Mouse (Mus musculus) MEL (cell line): ENCODE results near the gene Hes1.

ENCODE experiments used
- CTCF ChIP-seq, 3 experiments: IDR thresholded peaks in 2 of 3; conservative IDR thresholded peaks in 1 of 3; 2 replicates each; pipeline ENCODE4 v1.5.1; 2011 to 2012; ENCODE audit warnings: low read length in 3 of 3, low read depth in 2 of 3, mild to moderate bottlenecking in 2 of 3, improper control_type of control experiment in 1 of 3, inconsistent platforms in 1 of 3, mixed read lengths in 1 of 3, moderate library complexity in 1 of 3; ENCODE audit not compliant: control insufficient read depth in 1 of 3, insufficient read depth in 1 of 3, poor library complexity in 1 of 3, severe bottlenecking in 1 of 3
- EP300 ChIP-seq, 2 experiments: IDR thresholded peaks; 2 replicates each; pipeline ENCODE4 v1.6.1; 2011; ENCODE audit warnings: improper control_type of control experiment in 2 of 2, low read length in 2 of 2, low read depth in 1 of 2, mild to moderate bottlenecking in 1 of 2
- ETS1 ChIP-seq: IDR thresholded peaks from 2 replicates; pipeline ENCODE4 v1.6.1; 2012; ENCODE audit warnings: low read depth, mild to moderate bottlenecking, inconsistent platforms, low read length, improper control_type of control experiment, moderate library complexity
- HCFC1 ChIP-seq: IDR thresholded peaks from 2 replicates; pipeline ENCODE4 v1.6.1; 2012; ENCODE audit warnings: low read depth, mild to moderate bottlenecking, inconsistent platforms, low read length, improper control_type of control experiment, moderate library complexity
- JUND ChIP-seq: IDR thresholded peaks from 2 replicates; pipeline ENCODE4 v1.6.1; 2011; ENCODE audit warnings: low read depth, mild to moderate bottlenecking, improper control_type of control experiment, low read length
- KAT2A ChIP-seq: conservative IDR thresholded peaks from 2 replicates; pipeline ENCODE4 v1.6.1; 2012; ENCODE audit warnings: low read depth, low read length, improper control_type of control experiment, inconsistent platforms
- MAZ ChIP-seq: IDR thresholded peaks from 2 replicates; pipeline ENCODE4 v1.6.1; 2012; ENCODE audit warnings: low read depth, mild to moderate bottlenecking, inconsistent platforms, low read length, improper control_type of control experiment
- MEF2A ChIP-seq: IDR thresholded peaks from 2 replicates; pipeline ENCODE4 v1.6.1; 2014; ENCODE audit warnings: low read depth, mild to moderate bottlenecking, inconsistent platforms, low read length, improper control_type of control experiment; ENCODE audit not compliant: poor library complexity, insufficient replicate concordance, severe bottlenecking; ENCODE audit errors: extremely low read depth
- RCOR1 ChIP-seq: IDR thresholded peaks from 2 replicates; pipeline ENCODE4 v1.6.1; 2012; ENCODE audit warnings: low read depth, mild to moderate bottlenecking, inconsistent platforms, low read length, improper control_type of control experiment
- TCF12 ChIP-seq: IDR thresholded peaks from 2 replicates; pipeline ENCODE4 v1.6.1; 2014; ENCODE audit warnings: low read depth, mild to moderate bottlenecking, inconsistent platforms, low read length, improper control_type of control experiment, moderate library complexity
- ZNF384 ChIP-seq: IDR thresholded peaks from 2 replicates; pipeline ENCODE4 v1.6.1; 2012; ENCODE audit warnings: low read depth, mild to moderate bottlenecking, inconsistent platforms, low read length, improper control_type of control experiment

GRCm38 (mm10) chr16:30042859-30043258, 21.3 kb upstream of the Hes1 start:
- TF ChIP-seq MEF2A (no peak), MAZ (no peak), EP300 (IDR thresholded peaks at IDR 0.05; ENCODE audit: low read depth in 1 of 2, low read length in 2 of 2) (no peak), TCF12 (no peak), CTCF (IDR thresholded peaks at IDR 0.05 in 2 of 3, conservative IDR thresholded peaks at IDR 0.05 in 1 of 3; ENCODE audit: control insufficient read depth in 1 of 3, insufficient read depth in 1 of 3, low read depth in 2 of 3, low read length in 3 of 3, poor library complexity in 1 of 3, severe bottlenecking in 1 of 3) (no peak), JUND (no peak), ZNF384 (no peak), HCFC1 (no peak), KAT2A (no peak), ETS1 (no peak), RCOR1 (no peak)
